Mouse (Mus musculus): ENCODE data around the gene Ccdc92. TPM values are rescaled to one million over a fixed set of nuclear protein-coding genes. Genes with fewer than 3 reads are reported as not detected.

The Ccdc92 gene
- total and polyA plus RNA-seq, 3 experiments = 7.6 to 467 (median 40.3) TPM

GRCm38 (mm10) chr5:124822128-124822894 is 39.9 kb downstream of the Ccdc92 start:
- Histone ChIP-seq H3K4me3 (ENCODE audit: control insufficient read depth in 1 of 2, insufficient read depth in 1 of 2, low read depth in 2 of 2, low read length in 2 of 2) (no peak overlapping the region), H3K27ac (ENCODE audit: control insufficient read depth, low read depth, low read length) (no peak overlapping the region), H3K9ac (ENCODE audit: control insufficient read depth, low read depth, low read length, poor library complexity, severe bottlenecking) (no peak overlapping the region), H3K36me3 (ENCODE audit: control insufficient read depth in 1 of 2, insufficient read depth in 2 of 2, low read length in 2 of 2) (no peaks in the 10 kb centered on the region), H3K4me1 (ENCODE audit: control insufficient read depth in 1 of 2, insufficient read depth in 2 of 2, low read length in 2 of 2) (no peaks in the 10 kb centered on the region), H3K9me3 (replicated peaks; ENCODE audit: insufficient read depth, low read length) (no peaks in the 10 kb centered on the region), H3K27me3 (ENCODE audit: control insufficient read depth in 1 of 2, insufficient read depth in 2 of 2, low read length in 2 of 2) (no peaks in the 10 kb centered on the region), H3K79me2 (ENCODE audit: control insufficient read depth, insufficient read depth, low read length, poor library complexity) (no peaks in the 10 kb centered on the region)
- TF ChIP-seq MAZ (IDR thresholded peaks at IDR 0.05; ENCODE audit: low read depth, low read length) = no peak
- TF ChIP-seq MAFK (IDR thresholded peaks at IDR 0.05; ENCODE audit: borderline replicate concordance, low read depth, low read length) = no peak
- no peak for TF ChIP-seq EP300 (IDR thresholded peaks at IDR 0.05; ENCODE audit: low read depth in 1 of 2, low read length in 2 of 2)
- TF ChIP-seq TAL1 (IDR thresholded peaks at IDR 0.05; ENCODE audit: low read length) = no peak
- TF ChIP-seq BHLHE40 (IDR thresholded peaks at IDR 0.05; ENCODE audit: borderline replicate concordance, low read depth, low read length) = no peak
- TF ChIP-seq UBTF (IDR thresholded peaks at IDR 0.05; ENCODE audit: borderline replicate concordance, insufficient read depth, low read depth, low read length) = no peak
- no peak for TF ChIP-seq MEF2A (IDR thresholded peaks at IDR 0.05; ENCODE audit: extremely low read depth, insufficient replicate concordance, low read depth, low read length, poor library complexity, severe bottlenecking)
- TF ChIP-seq NELFE (IDR thresholded peaks at IDR 0.05; ENCODE audit: low read depth, low read length) = no peak
- TF ChIP-seq HCFC1 (IDR thresholded peaks at IDR 0.05; ENCODE audit: low read depth, low read length) = no peak
- no peak for TF ChIP-seq CHD2 (IDR thresholded peaks at IDR 0.05; ENCODE audit: low read length)
- no peak for TF ChIP-seq POLR2A (IDR thresholded peaks at IDR 0.05; ENCODE audit: control insufficient read depth in 1 of 2, insufficient read depth in 1 of 2, low read depth in 1 of 2, low read length in 2 of 2, poor library complexity in 1 of 2)
- TF ChIP-seq MYB (IDR thresholded peaks at IDR 0.05; ENCODE audit: low read depth, low read length) = no peak
- TF ChIP-seq ZNF384 (IDR thresholded peaks at IDR 0.05; ENCODE audit: low read depth, low read length) = no peak
- no peak for TF ChIP-seq MXI1 (IDR thresholded peaks at IDR 0.05; ENCODE audit: low read depth, low read length)
- TF ChIP-seq USF1 (IDR thresholded peaks at IDR 0.05; ENCODE audit: low read depth, low read length) = no peak
- no peak for DNase-seq (ENCODE audit: low read depth, low spot score)

GRCm38 (mm10) chr5:124817050-124817449 is 45.2 kb downstream of the Ccdc92 start:
- no peaks in the 10 kb centered on the region for H3K4me1 ChIP-seq (ENCODE audit: control insufficient read depth in 1 of 2, insufficient read depth in 2 of 2, low read length in 2 of 2)
- no peaks in the 10 kb centered on the region for H3K79me2 ChIP-seq (ENCODE audit: control insufficient read depth, insufficient read depth, low read length, poor library complexity)
- no peaks in the 10 kb centered on the region for H3K36me3 ChIP-seq (ENCODE audit: control insufficient read depth in 1 of 2, insufficient read depth in 2 of 2, low read length in 2 of 2)
- H3K27me3 ChIP-seq (ENCODE audit: control insufficient read depth in 1 of 2, insufficient read depth in 2 of 2, low read length in 2 of 2) = no peaks in the 10 kb centered on the region
- H3K9ac ChIP-seq (ENCODE audit: control insufficient read depth, low read depth, low read length, poor library complexity, severe bottlenecking) = no peak overlapping the region
- no peak overlapping the region for H3K27ac ChIP-seq (ENCODE audit: control insufficient read depth, low read depth, low read length)
- no peak for DNase-seq (ENCODE audit: low read depth, low spot score)
- H3K4me3 ChIP-seq (ENCODE audit: control insufficient read depth in 1 of 2, insufficient read depth in 1 of 2, low read depth in 2 of 2, low read length in 2 of 2) = no peak overlapping the region
- H3K9me3 ChIP-seq (replicated peaks; ENCODE audit: insufficient read depth, low read length) = no peaks in the 10 kb centered on the region
- TF ChIP-seq ZC3H11A (IDR thresholded peaks at IDR 0.05; ENCODE audit: low read depth, low read length) (no peak), POLR2AphosphoS2 (IDR thresholded peaks at IDR 0.05; ENCODE audit: low read length) (no peak), RAD21 (IDR thresholded peaks at IDR 0.05; ENCODE audit: low read depth, low read length) (no peak), POLR2AphosphoS5 (IDR thresholded peaks at IDR 0.05; ENCODE audit: borderline replicate concordance, low read depth, low read length) (no peak), ZKSCAN1 (IDR thresholded peaks at IDR 0.05; ENCODE audit: low read depth, low read length) (no peak), HCFC1 (IDR thresholded peaks at IDR 0.05; ENCODE audit: low read depth, low read length) (no peak), NELFE (IDR thresholded peaks at IDR 0.05; ENCODE audit: low read depth, low read length) (no peak)
